Mouse (Mus musculus): ENCODE data around the gene Syt8. TPM values are rescaled to one million over a fixed set of nuclear protein-coding genes. Genes with fewer than 3 reads are reported as not detected.

Syt8 gene
- polyA plus RNA-seq, 1 experiment from 2014 or later: not detected

- H3K9me3 ChIP-seq (ENCODE audit: control insufficient read depth, low read length): no peaks in the 10 kb centered on the region
- no peaks in the 10 kb centered on the region for H3K4me1 ChIP-seq (ENCODE audit: control insufficient read depth, insufficient read depth, low read length)
- no peak overlapping the region for H3K27ac ChIP-seq (ENCODE audit: low read depth, low read length)
- no peak overlapping the region for H3K4me3 ChIP-seq (ENCODE audit: low read length)
- ATAC-seq (ENCODE audit: low FRiP score, low TSS enrichment): no peak
- no peaks in the 10 kb centered on the region for H3K36me3 ChIP-seq (ENCODE audit: control insufficient read depth, insufficient read depth, low read length)
- no peak overlapping the region for H3K9ac ChIP-seq (ENCODE audit: low read depth, low read length)
- WGBS: 94% methylated on average over 8 of the region's 8 CpGs
- no peak overlapping the region for H3K4me2 ChIP-seq (replicated peaks; ENCODE audit: low read depth, low read length)
- H3K27me3 ChIP-seq (ENCODE audit: control insufficient read depth, insufficient read depth, low read length): no peaks in the 10 kb centered on the region
These were observed 16.0 kb upstream of the Syt8 start for GRCm38 (mm10) chr7:142418679-142419078.

- H3K4me2 ChIP-seq (replicated peaks; ENCODE audit: low read depth, low read length): no peak overlapping the region
- 89% methylated on average over 5 of the region's 5 CpGs for WGBS
- no peaks in the 10 kb centered on the region for H3K36me3 ChIP-seq (ENCODE audit: control insufficient read depth, insufficient read depth, low read length)
- no peak overlapping the region for H3K9ac ChIP-seq (ENCODE audit: low read depth, low read length)
- H3K27me3 ChIP-seq (ENCODE audit: control insufficient read depth, insufficient read depth, low read length): no peaks in the 10 kb centered on the region
- H3K9me3 ChIP-seq (ENCODE audit: control insufficient read depth, low read length): no peaks in the 10 kb centered on the region
- no peak overlapping the region for H3K4me3 ChIP-seq (ENCODE audit: low read length)
- H3K4me1 ChIP-seq (ENCODE audit: control insufficient read depth, insufficient read depth, low read length): no peaks in the 10 kb centered on the region
- H3K27ac ChIP-seq (ENCODE audit: low read depth, low read length): no peak overlapping the region
- no peak for ATAC-seq (ENCODE audit: low FRiP score, low TSS enrichment)
These were observed 14.8 kb upstream of the Syt8 start for GRCm38 (mm10) chr7:142419887-142420286.

GRCm38 (mm10) chr7:142421826-142422225, 12.8 kb upstream of the Syt8 start:
- Histone ChIP-seq H3K9ac (ENCODE audit: low read depth, low read length) (no peak overlapping the region), H3K4me2 (replicated peaks; ENCODE audit: low read depth, low read length) (no peak overlapping the region), H3K4me3 (ENCODE audit: low read length) (no peak overlapping the region), H3K9me3 (ENCODE audit: control insufficient read depth, low read length) (no peaks in the 10 kb centered on the region), H3K27ac (ENCODE audit: low read depth, low read length) (no peak overlapping the region), H3K36me3 (ENCODE audit: control insufficient read depth, insufficient read depth, low read length) (no peaks in the 10 kb centered on the region), H3K27me3 (ENCODE audit: control insufficient read depth, insufficient read depth, low read length) (no peaks in the 10 kb centered on the region), H3K4me1 (ENCODE audit: control insufficient read depth, insufficient read depth, low read length) (no peaks in the 10 kb centered on the region)
- 77% methylated on average over 2 of the region's 2 CpGs for WGBS
- no peak for ATAC-seq (ENCODE audit: low FRiP score, low TSS enrichment)

GRCm38 (mm10) chr7:142425641-142426213, 8.9 kb upstream of the Syt8 start:
- Histone ChIP-seq H3K4me3 (ENCODE audit: low read length) (no peak overlapping the region), H3K27ac (ENCODE audit: low read depth, low read length) (no peak overlapping the region; the same call in 1 of the 2 replicates), H3K36me3 (ENCODE audit: control insufficient read depth, insufficient read depth, low read length) (no peaks in the 10 kb centered on the region), H3K9ac (ENCODE audit: low read depth, low read length) (no peak overlapping the region), H3K27me3 (ENCODE audit: control insufficient read depth, insufficient read depth, low read length) (no peaks in the 10 kb centered on the region), H3K4me1 (ENCODE audit: control insufficient read depth, insufficient read depth, low read length) (peaks cover 7% of the 10 kb centered on the region; the same call in 1 of the 2 replicates), H3K9me3 (ENCODE audit: control insufficient read depth, low read length) (no peaks in the 10 kb centered on the region), H3K4me2 (replicated peaks; ENCODE audit: low read depth, low read length) (no peak overlapping the region)
- 34% methylated on average over 11 of the region's 11 CpGs for WGBS
- ATAC-seq (ENCODE audit: low FRiP score, low TSS enrichment): peak; percentile 63

GRCm38 (mm10) chr7:142428213-142428612, 6.4 kb upstream of the Syt8 start:
- 6% methylated on average over 7 of the region's 7 CpGs for WGBS
- no peaks in the 10 kb centered on the region for H3K36me3 ChIP-seq (ENCODE audit: control insufficient read depth, insufficient read depth, low read length)
- H3K27me3 ChIP-seq (ENCODE audit: control insufficient read depth, insufficient read depth, low read length): no peaks in the 10 kb centered on the region
- peak; percentile 44; the same call in 1 of the 2 replicates for ATAC-seq (ENCODE audit: low FRiP score, low TSS enrichment)
- no peak overlapping the region for H3K27ac ChIP-seq (ENCODE audit: low read depth, low read length)
- H3K4me1 ChIP-seq (ENCODE audit: control insufficient read depth, insufficient read depth, low read length): peaks cover 12% of the 10 kb centered on the region; the same call in 1 of the 2 replicates
- no peaks in the 10 kb centered on the region for H3K9me3 ChIP-seq (ENCODE audit: control insufficient read depth, low read length)
- no peak overlapping the region for H3K9ac ChIP-seq (ENCODE audit: low read depth, low read length)
- no peak overlapping the region for H3K4me2 ChIP-seq (replicated peaks; ENCODE audit: low read depth, low read length)
- no peak overlapping the region for H3K4me3 ChIP-seq (ENCODE audit: low read length)

GRCm38 (mm10) chr7:142430160-142430678, 4.4 kb upstream of the Syt8 start:
- Histone ChIP-seq H3K9me3 (ENCODE audit: control insufficient read depth, low read length) (no peaks in the 10 kb centered on the region), H3K27me3 (ENCODE audit: control insufficient read depth, insufficient read depth, low read length) (no peaks in the 10 kb centered on the region), H3K4me2 (replicated peaks; ENCODE audit: low read depth, low read length) (no peak overlapping the region), H3K36me3 (ENCODE audit: control insufficient read depth, insufficient read depth, low read length) (no peaks in the 10 kb centered on the region), H3K27ac (ENCODE audit: low read depth, low read length) (no peak overlapping the region), H3K9ac (ENCODE audit: low read depth, low read length) (no peak overlapping the region), H3K4me3 (ENCODE audit: low read length) (no peak overlapping the region), H3K4me1 (ENCODE audit: control insufficient read depth, insufficient read depth, low read length) (peaks cover 19% of the 10 kb centered on the region)
- 48% methylated on average over 12 of the region's 12 CpGs for WGBS
- no peak for ATAC-seq (ENCODE audit: low FRiP score, low TSS enrichment)

GRCm38 (mm10) chr7:142431106-142431505, 3.5 kb upstream of the Syt8 start:
- Histone ChIP-seq H3K27ac (ENCODE audit: low read depth, low read length) (no peak overlapping the region), H3K36me3 (ENCODE audit: control insufficient read depth, insufficient read depth, low read length) (no peaks in the 10 kb centered on the region), H3K4me1 (ENCODE audit: control insufficient read depth, insufficient read depth, low read length) (peaks cover 22% of the 10 kb centered on the region), H3K27me3 (ENCODE audit: control insufficient read depth, insufficient read depth, low read length) (no peaks in the 10 kb centered on the region), H3K9ac (ENCODE audit: low read depth, low read length) (no peak overlapping the region), H3K4me3 (ENCODE audit: low read length) (no peak overlapping the region), H3K4me2 (replicated peaks; ENCODE audit: low read depth, low read length) (no peak overlapping the region), H3K9me3 (ENCODE audit: control insufficient read depth, low read length) (no peaks in the 10 kb centered on the region)
- WGBS: 84% methylated on average over 14 of the region's 14 CpGs
- no peak for ATAC-seq (ENCODE audit: low FRiP score, low TSS enrichment)

- Histone ChIP-seq H3K27ac (ENCODE audit: low read depth, low read length) (peak overlapping the region; percentile 7; the same call in 1 of the 2 replicates), H3K4me3 (ENCODE audit: low read length) (no peak overlapping the region), H3K4me1 (ENCODE audit: control insufficient read depth, insufficient read depth, low read length) (peaks cover 22% of the 10 kb centered on the region), H3K9me3 (ENCODE audit: control insufficient read depth, low read length) (no peaks in the 10 kb centered on the region), H3K4me2 (replicated peaks; ENCODE audit: low read depth, low read length) (no peak overlapping the region), H3K36me3 (ENCODE audit: control insufficient read depth, insufficient read depth, low read length) (no peaks in the 10 kb centered on the region), H3K27me3 (ENCODE audit: control insufficient read depth, insufficient read depth, low read length) (no peaks in the 10 kb centered on the region), H3K9ac (ENCODE audit: low read depth, low read length) (no peak overlapping the region; the same call in 1 of the 2 replicates)
- no peak for ATAC-seq (ENCODE audit: low FRiP score, low TSS enrichment)
- 42% methylated on average over 19 of the region's 19 CpGs for WGBS
These were observed 1.0 kb upstream of the Syt8 start for GRCm38 (mm10) chr7:142433623-142434022.

GRCm38 (mm10) chr7:142435524-142435923, 874 bp downstream of the Syt8 start:
- peaks cover 18% of the 10 kb centered on the region for H3K4me1 ChIP-seq (ENCODE audit: control insufficient read depth, insufficient read depth, low read length)

More at GRCm38 (mm10) chr7:142435524-142435923, 874 bp downstream of the Syt8 start:
- no peak overlapping the region for H3K9ac ChIP-seq (ENCODE audit: low read depth, low read length)
- H3K9me3 ChIP-seq (ENCODE audit: control insufficient read depth, low read length): no peaks in the 10 kb centered on the region
- no peaks in the 10 kb centered on the region for H3K27me3 ChIP-seq (ENCODE audit: control insufficient read depth, insufficient read depth, low read length)
- H3K4me3 ChIP-seq (ENCODE audit: low read length): no peak overlapping the region
- 19% methylated on average over 4 of the region's 4 CpGs for WGBS
- no peak overlapping the region for H3K4me2 ChIP-seq (replicated peaks; ENCODE audit: low read depth, low read length)
- H3K36me3 ChIP-seq (ENCODE audit: control insufficient read depth, insufficient read depth, low read length): no peaks in the 10 kb centered on the region
- H3K27ac ChIP-seq (ENCODE audit: low read depth, low read length): no peak overlapping the region
- peak; percentile 16; the same call in 1 of the 2 replicates for ATAC-seq (ENCODE audit: low FRiP score, low TSS enrichment)

All from kidney, embryonic 14.5 days (tissue).